Mouse (Mus musculus): Measurements from ENCODE around the gene St8sia6. TPM values are rescaled to one million over a fixed set of nuclear protein-coding genes. Genes with fewer than 3 reads are reported as not detected.
"Not testable (repeated sequence)": the region's sequence is repeated elsewhere in the genome, so short reads cannot be mapped to it uniquely, and the experiment has no call there.

St8sia6 gene
- total and polyA plus RNA-seq, 2 experiments from 2014 or later = 2.6 to 3.1 TPM

DNA sequence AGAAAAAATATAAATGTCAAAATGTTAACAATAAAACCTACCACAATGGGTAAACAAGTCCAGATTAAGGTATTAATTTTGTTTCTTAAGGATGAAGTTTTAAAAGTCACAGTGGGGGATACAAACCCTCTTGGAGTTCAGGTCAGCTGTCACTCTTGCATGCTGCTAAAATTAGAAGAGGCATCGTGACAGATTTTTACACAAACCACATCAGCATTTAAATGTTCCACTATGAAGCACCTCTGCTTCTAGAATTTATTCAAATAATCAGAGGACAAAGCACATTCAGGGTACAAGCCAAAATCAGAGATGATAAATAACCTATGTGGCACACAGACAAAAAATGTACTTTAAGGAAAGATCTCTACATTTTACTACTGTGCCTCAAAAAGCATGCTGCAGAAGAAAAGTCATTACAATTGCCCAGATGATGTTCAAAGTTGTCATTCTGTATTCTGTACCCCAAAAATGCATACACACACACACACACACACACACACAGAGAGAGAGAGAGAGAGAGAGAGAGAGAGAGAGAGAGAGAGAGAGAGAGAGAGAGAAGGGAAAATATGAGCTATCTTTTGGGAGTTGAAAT, 7.2 kb downstream of the St8sia6 start:
- no peak overlapping the region for H3K9ac ChIP-seq (replicated peaks; ENCODE audit: low read length)
- no peak overlapping the region for H3K27ac ChIP-seq
- no peak overlapping the region for H3K4me3 ChIP-seq (ENCODE audit: low read length)
- TF ChIP-seq CTCF (IDR thresholded peaks at IDR 0.05; ENCODE audit: low read depth) = no peak
- H3K9me3 ChIP-seq (ENCODE audit: low read length) = no peaks in the 10 kb centered on the region
- DNase-seq (ENCODE audit: low spot score) (no peak), ATAC-seq (no peak)
- no peaks in the 10 kb centered on the region for H3K36me3 ChIP-seq (ENCODE audit: insufficient read depth, low read length)
- WGBS = 70% methylated on average over 1 of the region's 1 CpGs
- no peaks in the 10 kb centered on the region for H3K27me3 ChIP-seq (ENCODE audit: insufficient read depth, low read length)
- H3K4me2 ChIP-seq (ENCODE audit: low read depth, low read length) = no peak overlapping the region
- H3K4me1 ChIP-seq (ENCODE audit: insufficient read depth, low read length) = no peaks in the 10 kb centered on the region

DNA sequence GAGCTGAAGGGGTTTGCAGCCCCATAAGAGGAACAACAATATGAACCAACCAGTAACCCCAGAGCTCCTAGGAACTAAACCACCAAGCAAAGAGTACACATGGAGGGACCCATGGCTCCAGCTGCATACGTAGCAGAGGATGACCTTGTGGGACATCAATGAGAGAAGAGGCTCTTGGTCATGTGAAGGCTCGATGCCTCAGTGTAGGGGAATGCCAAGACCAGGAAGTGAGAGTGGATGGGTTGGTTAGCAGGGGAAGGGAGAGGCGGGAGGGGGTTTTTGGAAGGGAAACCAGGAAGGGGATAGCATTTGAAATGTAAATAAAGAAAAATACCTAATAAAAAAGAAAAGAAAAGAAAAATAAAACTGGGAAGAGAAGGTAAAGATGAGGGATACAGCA, 7.9 kb downstream of the St8sia6 start:
- not testable (repeated sequence) for H3K27me3 ChIP-seq (ENCODE audit: insufficient read depth, low read length); H3K9ac ChIP-seq (replicated peaks; ENCODE audit: low read length); H3K4me2 ChIP-seq (ENCODE audit: low read depth, low read length); H3K36me3 ChIP-seq (ENCODE audit: insufficient read depth, low read length); H3K9me3 ChIP-seq (ENCODE audit: low read length); H3K27ac ChIP-seq; ATAC-seq; DNase-seq (ENCODE audit: low spot score); H3K4me1 ChIP-seq (ENCODE audit: insufficient read depth, low read length); H3K4me3 ChIP-seq (ENCODE audit: low read length)
- WGBS = 83% methylated on average over 3 of the region's 3 CpGs

DNA sequence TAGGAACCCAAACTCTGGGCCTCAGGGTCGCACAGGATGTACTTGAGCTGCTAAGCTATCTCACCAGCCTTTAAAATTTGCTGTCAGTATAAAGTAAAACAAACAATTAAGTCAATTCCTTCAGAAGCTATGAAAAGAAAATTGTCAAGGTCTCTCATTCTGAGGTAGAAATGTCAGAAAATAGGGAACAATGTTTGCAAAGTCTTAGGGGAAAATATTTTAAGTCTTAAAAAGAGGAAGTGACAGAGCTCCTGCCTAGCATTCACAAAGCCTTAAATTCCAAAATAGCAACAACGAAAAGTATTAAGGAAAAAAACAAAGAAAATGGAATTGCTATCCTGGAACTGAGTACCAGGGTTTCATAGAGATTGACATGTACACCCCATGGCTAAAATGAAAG, 8.6 kb downstream of the St8sia6 start:
- no peak overlapping the region for H3K9ac ChIP-seq (replicated peaks; ENCODE audit: low read length)
- H3K4me3 ChIP-seq (ENCODE audit: low read length) = no peak overlapping the region
- 81% methylated on average over 2 of the region's 2 CpGs for WGBS
- DNase-seq (ENCODE audit: low spot score) (no peak), ATAC-seq (no peak)
- H3K27me3 ChIP-seq (ENCODE audit: insufficient read depth, low read length) = no peaks in the 10 kb centered on the region
- no peaks in the 10 kb centered on the region for H3K36me3 ChIP-seq (ENCODE audit: insufficient read depth, low read length)
- H3K9me3 ChIP-seq (ENCODE audit: low read length) = no peaks in the 10 kb centered on the region
- H3K27ac ChIP-seq = no peak overlapping the region
- no peak for TF ChIP-seq CTCF (IDR thresholded peaks at IDR 0.05; ENCODE audit: low read depth)
- no peak overlapping the region for H3K4me2 ChIP-seq (ENCODE audit: low read depth, low read length)
- H3K4me1 ChIP-seq (ENCODE audit: insufficient read depth, low read length) = no peaks in the 10 kb centered on the region

DNA sequence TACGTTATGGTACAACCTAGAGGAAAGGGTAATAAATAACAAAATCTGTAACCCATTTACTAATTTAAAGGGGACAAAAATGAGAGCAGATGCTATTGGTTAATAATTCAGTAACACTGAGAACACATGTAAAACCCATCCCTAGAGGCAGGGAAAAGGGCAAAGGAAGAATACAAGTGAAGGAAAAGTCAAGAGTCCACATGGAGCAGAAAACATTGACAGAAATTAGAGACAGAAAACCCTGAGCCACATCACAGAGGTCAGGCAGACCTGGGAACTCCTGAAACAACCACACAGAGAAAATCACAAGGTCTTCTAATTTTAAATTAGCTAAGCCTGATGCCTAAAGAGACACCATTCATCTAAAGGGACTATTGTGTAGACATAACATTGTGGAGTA, 9.4 kb downstream of the St8sia6 start:
- WGBS = 90% methylated on average over 1 of the region's 1 CpGs
- H3K4me2 ChIP-seq (ENCODE audit: low read depth, low read length) = no peak overlapping the region
- H3K9ac ChIP-seq (replicated peaks; ENCODE audit: low read length) = no peak overlapping the region
- H3K27ac ChIP-seq = no peak overlapping the region
- DNase-seq (ENCODE audit: low spot score) (no peak), ATAC-seq (no peak)
- no peaks in the 10 kb centered on the region for H3K36me3 ChIP-seq (ENCODE audit: insufficient read depth, low read length)
- no peaks in the 10 kb centered on the region for H3K9me3 ChIP-seq (ENCODE audit: low read length)
- H3K27me3 ChIP-seq (ENCODE audit: insufficient read depth, low read length) = no peaks in the 10 kb centered on the region
- no peak for TF ChIP-seq CTCF (IDR thresholded peaks at IDR 0.05; ENCODE audit: low read depth)
- H3K4me1 ChIP-seq (ENCODE audit: insufficient read depth, low read length) = no peaks in the 10 kb centered on the region
- H3K4me3 ChIP-seq (ENCODE audit: low read length) = no peak overlapping the region

DNA sequence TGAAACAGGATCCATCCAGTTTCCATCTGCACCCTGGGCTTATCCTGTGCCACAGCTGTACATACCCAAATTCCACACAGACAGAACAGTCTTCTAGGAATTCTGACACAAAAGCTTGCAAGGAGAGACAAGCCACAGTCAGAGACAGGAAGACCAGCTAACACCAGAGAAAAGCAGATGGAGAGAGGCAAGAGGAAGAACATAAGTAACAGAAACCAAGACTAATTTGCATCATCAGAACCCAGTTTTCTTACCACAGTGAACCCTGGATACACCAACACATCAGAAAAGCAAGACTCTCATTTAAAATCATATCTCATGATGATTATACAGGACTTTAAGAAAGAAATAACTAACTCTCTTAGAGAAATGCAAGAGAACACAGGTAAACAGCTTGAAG, 16.8 kb downstream of the St8sia6 start:
- H3K4me2 ChIP-seq (ENCODE audit: low read depth, low read length) = no peak overlapping the region
- H3K27ac ChIP-seq = no peak overlapping the region
- H3K9ac ChIP-seq (replicated peaks; ENCODE audit: low read length) = no peak overlapping the region
- no peak overlapping the region for H3K4me3 ChIP-seq (ENCODE audit: low read length)
- H3K9me3 ChIP-seq (ENCODE audit: low read length) = no peaks in the 10 kb centered on the region
- DNase-seq (ENCODE audit: low spot score) (no peak), ATAC-seq (no peak)
- no peaks in the 10 kb centered on the region for H3K27me3 ChIP-seq (ENCODE audit: insufficient read depth, low read length)
- no peaks in the 10 kb centered on the region for H3K36me3 ChIP-seq (ENCODE audit: insufficient read depth, low read length)
- H3K4me1 ChIP-seq (ENCODE audit: insufficient read depth, low read length) = no peaks in the 10 kb centered on the region
- TF ChIP-seq CTCF (IDR thresholded peaks at IDR 0.05; ENCODE audit: low read depth) = no peak

DNA sequence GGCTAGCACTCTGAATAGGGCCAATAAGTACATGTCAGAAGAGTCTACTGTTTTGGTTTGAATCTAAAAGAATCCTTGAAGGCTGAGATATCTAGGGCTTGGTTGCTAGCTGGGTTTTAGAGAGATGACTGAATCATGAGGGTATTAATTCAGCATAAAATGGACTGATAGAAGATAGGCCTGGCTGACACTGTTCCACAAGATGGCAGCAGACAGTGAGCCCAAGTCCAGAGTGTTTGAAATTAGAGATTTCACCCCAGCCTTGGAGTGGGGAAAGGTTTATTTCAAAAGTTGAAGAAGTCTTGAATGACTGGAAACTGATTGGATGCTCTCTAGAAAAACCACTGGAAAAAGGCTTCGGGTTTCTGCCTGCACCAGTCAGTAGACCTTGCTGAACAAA, 17.4 kb downstream of the St8sia6 start:
- ATAC-seq (no peak), DNase-seq (ENCODE audit: low spot score) (no peak)
- peak; percentile 32; the same call in 1 of the 2 replicates for TF ChIP-seq CTCF (IDR thresholded peaks at IDR 0.05; ENCODE audit: low read depth)
- Histone ChIP-seq H3K36me3 (ENCODE audit: insufficient read depth, low read length) (no peaks in the 10 kb centered on the region), H3K27ac (no peak overlapping the region), H3K9ac (replicated peaks; ENCODE audit: low read length) (no peak overlapping the region), H3K4me3 (ENCODE audit: low read length) (no peak overlapping the region), H3K27me3 (ENCODE audit: insufficient read depth, low read length) (no peaks in the 10 kb centered on the region), H3K4me1 (ENCODE audit: insufficient read depth, low read length) (no peaks in the 10 kb centered on the region), H3K4me2 (ENCODE audit: low read depth, low read length) (no peak overlapping the region), H3K9me3 (ENCODE audit: low read length) (no peaks in the 10 kb centered on the region)
- 85% methylated on average over 1 of the region's 1 CpGs for WGBS

DNA sequence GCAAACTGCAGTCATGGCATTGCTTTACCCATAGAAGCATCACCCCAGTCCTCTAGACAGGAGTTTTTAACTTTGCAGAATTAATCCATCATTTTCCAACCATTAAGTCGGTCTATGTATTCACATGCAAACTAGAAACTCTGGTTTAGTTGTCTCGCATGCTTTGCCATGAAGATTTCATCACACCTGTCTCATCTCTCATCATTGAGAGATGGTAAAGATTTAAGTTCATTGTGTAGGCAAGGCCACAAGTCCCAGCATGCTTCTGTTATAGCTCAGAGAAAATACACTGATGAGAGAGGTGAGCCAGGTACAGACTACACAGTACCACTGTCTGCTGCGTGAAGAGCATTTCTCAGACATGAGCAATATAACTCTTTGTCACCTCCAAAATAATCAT, 18.8 kb downstream of the St8sia6 start:
- no peak for ATAC-seq
- Histone ChIP-seq H3K4me2 (ENCODE audit: low read depth, low read length) (no peak overlapping the region), H3K27ac (no peak overlapping the region), H3K4me3 (ENCODE audit: low read length) (no peak overlapping the region), H3K27me3 (ENCODE audit: insufficient read depth, low read length) (no peaks in the 10 kb centered on the region), H3K9me3 (ENCODE audit: low read length) (no peaks in the 10 kb centered on the region), H3K4me1 (ENCODE audit: insufficient read depth, low read length) (no peaks in the 10 kb centered on the region), H3K36me3 (ENCODE audit: insufficient read depth, low read length) (no peaks in the 10 kb centered on the region), H3K9ac (replicated peaks; ENCODE audit: low read length) (no peak overlapping the region)
- 82% methylated on average over 3 of the region's 3 CpGs for WGBS
- no peak for TF ChIP-seq CTCF (IDR thresholded peaks at IDR 0.05; ENCODE audit: low read depth)
- DNase-seq (ENCODE audit: low spot score) = no peak
